Mouse (Mus musculus): ENCODE results near the gene Coil. TPM values are rescaled to one million over a fixed set of nuclear protein-coding genes. Genes with fewer than 3 reads are reported as not detected.
"Not testable (repeated sequence)": the region's sequence is repeated elsewhere in the genome, so short reads cannot be mapped to it uniquely, and the experiment has no call there.

The Coil gene
- polyA plus RNA-seq, 1 experiment from 2014 or later, result 16.9 TPM

GRCm38 (mm10) chr11:89027955-89028361, 57.9 kb downstream of the Coil start:
- no peak for ATAC-seq (ENCODE audit: borderline replicate concordance, extremely low read depth, low FRiP score, low TSS enrichment)

GRCm38 (mm10) chr11:89028871-89029405, 58.9 kb downstream of the Coil start:
- 31% methylated on average over 10 of the region's 10 CpGs for WGBS
- no peak overlapping the region for H3K4me2 ChIP-seq
- H3K4me1 ChIP-seq, result peaks cover 24% of the 10 kb centered on the region; the same call in 1 of the 2 replicates
- no peak overlapping the region for H3K9ac ChIP-seq
- H3K27ac ChIP-seq, result no peak overlapping the region
- ATAC-seq (ENCODE audit: borderline replicate concordance, extremely low read depth, low FRiP score, low TSS enrichment), result no peak
- no peaks in the 10 kb centered on the region for H3K36me3 ChIP-seq
- no peaks in the 10 kb centered on the region for H3K9me3 ChIP-seq
- H3K27me3 ChIP-seq, result no peaks in the 10 kb centered on the region
- H3K4me3 ChIP-seq, result no peak overlapping the region

More at GRCm38 (mm10) chr11:89027955-89028361, 57.9 kb downstream of the Coil start:
- peaks cover 30% of the 10 kb centered on the region; the same call in 1 of the 2 replicates for H3K4me1 ChIP-seq
- no peak overlapping the region for H3K9ac ChIP-seq
- H3K4me3 ChIP-seq, result no peak overlapping the region
- no peaks in the 10 kb centered on the region for H3K9me3 ChIP-seq
- H3K27ac ChIP-seq, result no peak overlapping the region
- no peak overlapping the region for H3K4me2 ChIP-seq
- WGBS, result 60% methylated on average over 10 of the region's 10 CpGs
- H3K27me3 ChIP-seq, result no peaks in the 10 kb centered on the region
- H3K36me3 ChIP-seq, result no peaks in the 10 kb centered on the region

GRCm38 (mm10) chr11:89030552-89030951, 60.5 kb downstream of the Coil start:
- H3K4me2 ChIP-seq, result no peak overlapping the region
- 0 out of 2 replicates have a peak, but pooled peaks cover 11% of the 10 kb centered on the region for H3K4me1 ChIP-seq
- no peak for ATAC-seq (ENCODE audit: borderline replicate concordance, extremely low read depth, low FRiP score, low TSS enrichment)
- 79% methylated on average over 6 of the region's 6 CpGs for WGBS
- no peaks in the 10 kb centered on the region for H3K27me3 ChIP-seq
- H3K9me3 ChIP-seq, result no peaks in the 10 kb centered on the region
- no peak overlapping the region for H3K4me3 ChIP-seq
- no peak overlapping the region for H3K9ac ChIP-seq
- no peaks in the 10 kb centered on the region for H3K36me3 ChIP-seq
- no peak overlapping the region for H3K27ac ChIP-seq

- Histone ChIP-seq H3K9ac (no peak overlapping the region), H3K4me3 (no peak overlapping the region), H3K4me1 (0 out of 2 replicates have a peak, but pooled peaks cover 11% of the 10 kb centered on the region), H3K27me3 (no peaks in the 10 kb centered on the region), H3K27ac (no peak overlapping the region), H3K9me3 (no peaks in the 10 kb centered on the region), H3K36me3 (no peaks in the 10 kb centered on the region), H3K4me2 (no peak overlapping the region)
- ATAC-seq (ENCODE audit: borderline replicate concordance, extremely low read depth, low FRiP score, low TSS enrichment), result no peak
- 65% methylated on average over 1 of the region's 1 CpGs for WGBS
Observed at GRCm38 (mm10) chr11:89031189-89031588, 61.1 kb downstream of the Coil start.

GRCm38 (mm10) chr11:89034592-89034991, 64.5 kb downstream of the Coil start:
- no peaks in the 10 kb centered on the region for H3K27me3 ChIP-seq
- H3K4me1 ChIP-seq, result no peaks in the 10 kb centered on the region
- peaks cover 15% of the 10 kb centered on the region for H3K36me3 ChIP-seq
- H3K4me2 ChIP-seq, result no peak overlapping the region
- H3K9me3 ChIP-seq, result no peaks in the 10 kb centered on the region
- H3K27ac ChIP-seq, result no peak overlapping the region
- no peak overlapping the region for H3K4me3 ChIP-seq
- ATAC-seq (ENCODE audit: borderline replicate concordance, extremely low read depth, low FRiP score, low TSS enrichment), result no peak
- H3K9ac ChIP-seq, result no peak overlapping the region

GRCm38 (mm10) chr11:89035552-89035951, 65.5 kb downstream of the Coil start:
- Histone ChIP-seq H3K9me3 (no peaks in the 10 kb centered on the region), H3K4me1 (no peaks in the 10 kb centered on the region), H3K9ac (no peak overlapping the region), H3K36me3 (peaks cover 25% of the 10 kb centered on the region), H3K4me2 (no peak overlapping the region), H3K27ac (no peak overlapping the region), H3K27me3 (no peaks in the 10 kb centered on the region), H3K4me3 (no peak overlapping the region)
- no peak for ATAC-seq (ENCODE audit: borderline replicate concordance, extremely low read depth, low FRiP score, low TSS enrichment)
- 68% methylated on average over 3 of the region's 3 CpGs for WGBS

DNA sequence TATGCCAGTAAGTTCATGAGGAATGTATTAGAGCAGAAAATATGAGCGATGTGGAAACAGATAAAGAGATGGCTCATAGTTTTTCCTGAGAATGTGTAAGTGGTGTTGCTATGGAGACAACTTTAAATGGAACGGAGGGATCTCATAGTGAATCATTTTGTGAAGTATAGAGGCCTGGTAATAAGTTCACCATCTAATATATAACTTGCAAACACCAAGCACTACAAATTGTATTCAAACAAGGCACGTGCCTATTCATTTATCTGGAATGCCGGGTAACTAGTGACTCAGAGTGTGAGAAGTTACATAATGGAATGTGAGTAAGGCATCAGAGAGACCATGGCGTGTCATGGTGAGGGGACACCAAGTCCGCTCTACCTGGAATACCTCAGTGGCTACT, 68.4 kb downstream of the Coil start:
- no peaks in the 10 kb centered on the region for H3K4me1 ChIP-seq
- peaks cover 49% of the 10 kb centered on the region for H3K36me3 ChIP-seq
- H3K4me2 ChIP-seq, result no peak overlapping the region
- WGBS, result 82% methylated on average over 6 of the region's 6 CpGs
- no peak overlapping the region for H3K9ac ChIP-seq
- no peaks in the 10 kb centered on the region for H3K9me3 ChIP-seq
- H3K27me3 ChIP-seq, result no peaks in the 10 kb centered on the region
- H3K4me3 ChIP-seq, result no peak overlapping the region
- no peak overlapping the region for H3K27ac ChIP-seq
- no peak for ATAC-seq (ENCODE audit: borderline replicate concordance, extremely low read depth, low FRiP score, low TSS enrichment)

DNA sequence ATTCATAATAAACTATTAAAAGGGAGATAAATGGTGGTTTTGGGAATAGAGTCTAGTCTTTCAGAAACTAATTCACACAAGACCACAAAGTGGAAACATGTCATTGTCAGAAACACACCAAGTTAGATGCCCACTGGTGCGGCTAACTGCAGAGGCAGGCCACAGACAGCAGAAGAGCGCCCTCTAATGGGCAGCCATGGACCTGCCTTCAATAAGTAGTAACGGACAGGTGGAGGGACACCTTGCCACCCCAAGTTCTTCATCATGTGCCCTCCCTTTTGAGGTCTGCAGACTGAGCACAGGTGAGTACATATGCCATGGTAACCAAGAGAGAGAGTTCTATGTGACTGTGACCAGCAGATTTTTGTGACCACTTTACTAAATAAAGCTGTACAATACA, 69.3 kb downstream of the Coil start:
- Histone ChIP-seq H3K4me2 (no peak overlapping the region), H3K9me3 (no peaks in the 10 kb centered on the region), H3K4me3 (no peak overlapping the region), H3K36me3 (peaks cover 54% of the 10 kb centered on the region), H3K27ac (no peak overlapping the region), H3K4me1 (no peaks in the 10 kb centered on the region), H3K9ac (no peak overlapping the region), H3K27me3 (no peaks in the 10 kb centered on the region)
- 28% methylated on average over 3 of the region's 3 CpGs for WGBS
- no peak for ATAC-seq (ENCODE audit: borderline replicate concordance, extremely low read depth, low FRiP score, low TSS enrichment)

DNA sequence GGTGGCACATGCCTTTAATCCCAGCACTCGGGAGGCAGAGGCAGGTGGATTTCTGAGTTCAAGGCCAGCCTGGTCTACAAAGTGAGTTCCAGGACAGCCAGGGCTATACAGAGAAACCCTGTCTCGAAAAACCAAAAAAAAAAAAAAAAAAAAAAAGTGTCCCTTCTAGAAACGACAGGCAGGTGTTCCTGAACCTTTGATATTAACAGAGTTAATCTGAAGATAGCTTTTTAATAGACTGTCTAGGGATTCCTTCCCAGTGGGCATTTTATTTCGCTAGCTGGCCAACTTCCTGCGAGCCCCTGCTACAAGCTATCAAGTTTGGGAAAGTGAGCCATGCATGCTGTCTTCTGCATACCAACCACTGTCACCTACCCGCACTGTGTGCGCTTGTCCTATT, 71.0 kb downstream of the Coil start:
- 90% methylated on average over 6 of the region's 7 CpGs for WGBS
- peaks cover 71% of the 10 kb centered on the region for H3K36me3 ChIP-seq
- not testable (repeated sequence) for H3K4me3 ChIP-seq; H3K9me3 ChIP-seq; H3K9ac ChIP-seq; ATAC-seq (ENCODE audit: borderline replicate concordance, extremely low read depth, low FRiP score, low TSS enrichment); H3K4me1 ChIP-seq; H3K27me3 ChIP-seq; H3K4me2 ChIP-seq; H3K27ac ChIP-seq

Other genes starting within 250 kb of the Coil start
- 18.3 and 18.8 TPM in 2 replicates for gene Akap1, start 105.7 kb upstream of the Coil start, polyA plus RNA-seq (2015; fragmentation: Nextera tagmentation; extraction: Ambion mirVana)
- gene Scpep1, start 14.8 kb upstream of the Coil start, polyA plus RNA-seq (2015; fragmentation: Nextera tagmentation; extraction: Ambion mirVana), result 88.7 and 90.7 TPM in 2 replicates
- not detected in 2 replicates for gene Elobl, start 3.3 kb upstream of the Coil start, polyA plus RNA-seq (2015; fragmentation: Nextera tagmentation; extraction: Ambion mirVana)
- 23.1 and 25.9 TPM in 2 replicates for gene Trim25, start 29.1 kb downstream of the Coil start, polyA plus RNA-seq (2015; fragmentation: Nextera tagmentation; extraction: Ambion mirVana)
- 5.5 and 5.8 TPM in 2 replicates for gene Dgke, start 96.6 kb downstream of the Coil start, polyA plus RNA-seq (2015; fragmentation: Nextera tagmentation; extraction: Ambion mirVana)
- gene Gm525, start 103.6 kb downstream of the Coil start, polyA plus RNA-seq (2015; fragmentation: Nextera tagmentation; extraction: Ambion mirVana), result 0.53 and 2.2 TPM in 2 replicates